Mouse (Mus musculus): Measurements from ENCODE around the gene Slain2.

Gene Slain2

GRCm38 (mm10) chr5:72913648-72914557 lies at the start of gene Slain2:
Gene Slain2, plus strand, starts transcription at chr5:72914304.
- peak; percentile 83 for DNase-seq (ENCODE audit: low spot score)

GRCm38 (mm10) chr5:72864654-72865178 lies 49.4 kb upstream of the Slain2 start:
- no peak for DNase-seq (ENCODE audit: low spot score)

GRCm38 (mm10) chr5:72866260-72866905 lies 47.7 kb upstream of the Slain2 start:
- no peak for DNase-seq (ENCODE audit: low spot score)

DNA sequence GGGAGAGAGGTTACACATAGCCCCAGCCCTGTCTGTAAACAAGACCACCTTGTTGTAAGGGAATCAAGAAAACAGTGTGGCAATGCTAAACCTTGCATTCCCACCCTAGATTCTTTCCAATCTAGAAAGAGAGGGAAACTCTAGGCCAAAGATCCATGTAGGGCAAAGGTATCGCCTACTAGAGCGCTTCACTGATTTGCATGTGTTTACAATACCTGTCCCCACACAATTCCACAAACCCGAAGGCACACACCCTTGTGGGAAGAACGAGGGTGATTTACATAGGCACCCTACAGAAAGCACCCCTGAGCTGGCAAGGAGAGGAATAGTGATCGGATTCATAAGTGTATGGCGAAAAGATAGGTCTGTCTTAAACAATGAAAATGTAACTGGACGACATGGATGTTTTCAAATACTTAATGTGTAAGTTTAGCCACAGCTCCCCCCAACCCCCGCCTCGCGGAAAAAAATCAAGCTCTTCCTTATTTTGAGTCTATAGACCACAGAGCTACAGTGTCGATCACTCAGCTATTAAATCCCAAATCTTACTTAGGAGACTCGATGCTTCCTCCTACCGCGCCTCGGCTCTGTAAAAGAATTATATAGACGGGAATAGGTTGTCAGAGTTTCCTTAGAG lies 47.0 kb upstream of the Slain2 start:
- DNase-seq (ENCODE audit: low spot score) = no peak

DNA sequence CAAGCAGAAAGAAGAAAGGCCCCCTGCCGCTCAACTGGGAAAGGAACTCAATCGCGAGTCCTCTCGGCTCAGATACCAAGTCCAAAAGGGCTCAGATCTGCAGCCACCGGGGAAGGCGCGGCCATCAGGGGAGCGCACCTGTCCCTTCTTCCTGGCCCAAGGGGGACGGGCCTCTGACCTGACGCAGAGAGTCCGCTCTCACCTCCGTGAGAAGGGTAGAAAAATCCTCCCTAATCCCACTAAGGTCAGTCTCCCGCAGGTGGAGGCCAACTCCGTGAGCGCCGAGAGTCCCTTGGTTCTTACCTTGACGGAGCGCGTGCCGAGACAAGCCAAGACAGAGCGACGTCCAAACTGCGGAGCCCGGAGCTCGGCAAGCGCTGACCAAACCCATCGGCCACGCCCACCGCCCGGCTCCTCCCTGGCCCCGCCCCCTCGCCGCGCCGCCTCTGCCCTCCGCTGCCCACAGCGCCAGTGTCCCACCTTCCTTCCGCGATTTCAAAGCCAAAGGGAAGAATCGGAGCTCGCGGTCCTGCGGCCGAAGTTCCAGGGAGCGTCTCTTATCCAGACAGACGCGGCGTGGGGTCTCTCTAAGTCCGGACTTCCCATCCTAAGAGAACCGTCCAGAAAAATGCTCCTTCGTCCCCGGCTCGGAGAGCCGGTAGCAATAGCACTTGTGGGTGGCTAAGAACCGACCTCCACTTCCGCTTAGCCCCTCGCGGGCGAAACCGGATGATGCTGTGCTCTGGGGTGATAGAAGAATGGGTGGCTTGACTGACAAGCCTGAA lies 45.8 kb upstream of the Slain2 start, which contains the start of gene Tec:
Gene Tec, minus strand, starts transcription at position 393 of the 785 bp plus-strand sequence.
- peak; percentile 48 for DNase-seq (ENCODE audit: low spot score)

DNA sequence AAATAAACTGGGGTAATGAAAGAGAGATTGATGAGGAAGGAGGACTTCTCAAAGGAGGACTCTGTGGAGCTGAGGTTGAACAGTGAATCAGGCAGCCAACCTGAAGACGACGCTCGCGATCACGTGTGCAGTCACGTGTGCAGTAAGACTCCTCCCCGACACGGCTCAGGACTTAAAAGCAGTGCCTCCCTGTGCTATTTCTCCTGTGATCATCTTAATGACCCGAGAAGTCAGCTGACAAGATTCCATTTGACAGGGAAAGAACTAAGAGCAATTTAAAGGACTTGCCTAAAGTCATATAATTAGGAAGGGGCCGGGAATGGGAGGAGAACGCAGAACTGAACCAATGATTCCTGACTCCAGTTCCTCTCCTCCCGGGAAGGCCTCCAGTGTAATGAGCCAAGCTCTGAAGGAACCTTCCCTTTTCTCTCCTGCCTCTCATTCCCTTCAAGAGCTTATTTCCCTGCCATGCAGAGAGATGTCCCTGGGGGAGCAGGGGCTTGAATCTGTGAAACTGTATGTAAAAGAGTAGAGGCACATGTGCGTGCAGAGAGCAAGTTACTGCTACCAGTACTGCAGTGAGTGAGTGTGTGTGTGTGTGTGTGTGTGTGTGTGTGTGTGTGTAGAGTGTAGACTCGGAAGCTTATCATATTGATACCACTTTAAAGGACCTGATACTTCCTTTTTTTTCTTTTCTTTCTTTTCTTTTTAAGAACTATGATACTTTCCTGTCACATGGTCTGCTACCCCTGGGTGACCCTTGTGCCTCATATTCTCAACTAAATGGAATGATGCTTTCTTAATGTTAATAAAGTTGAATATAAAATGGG lies 44.1 kb upstream of the Slain2 start:
- no peak for DNase-seq (ENCODE audit: low spot score)

DNA sequence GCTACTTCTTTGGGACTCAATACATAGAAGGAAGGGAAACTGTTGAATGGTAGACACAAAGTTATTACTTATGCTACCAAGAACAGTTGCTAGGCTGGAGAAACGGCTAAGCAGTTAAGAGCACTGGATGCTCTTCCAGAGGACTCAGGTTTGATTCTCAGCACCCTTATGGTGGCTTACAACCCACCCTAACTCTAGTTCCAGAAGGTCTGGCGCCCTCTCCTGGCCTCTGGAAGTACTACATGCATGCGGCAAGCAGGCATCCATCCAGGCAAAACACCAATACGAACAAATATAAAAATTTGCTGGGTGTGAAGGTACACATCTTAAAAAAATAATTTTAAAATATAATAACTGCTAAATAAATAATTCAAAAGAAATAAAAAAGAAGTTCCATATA lies 43.0 kb upstream of the Slain2 start:
- DNase-seq (ENCODE audit: low spot score) = no peak

- DNase-seq (ENCODE audit: low spot score) = no peak
Observed at GRCm38 (mm10) chr5:72879736-72880135, 34.4 kb upstream of the Slain2 start.

DNA sequence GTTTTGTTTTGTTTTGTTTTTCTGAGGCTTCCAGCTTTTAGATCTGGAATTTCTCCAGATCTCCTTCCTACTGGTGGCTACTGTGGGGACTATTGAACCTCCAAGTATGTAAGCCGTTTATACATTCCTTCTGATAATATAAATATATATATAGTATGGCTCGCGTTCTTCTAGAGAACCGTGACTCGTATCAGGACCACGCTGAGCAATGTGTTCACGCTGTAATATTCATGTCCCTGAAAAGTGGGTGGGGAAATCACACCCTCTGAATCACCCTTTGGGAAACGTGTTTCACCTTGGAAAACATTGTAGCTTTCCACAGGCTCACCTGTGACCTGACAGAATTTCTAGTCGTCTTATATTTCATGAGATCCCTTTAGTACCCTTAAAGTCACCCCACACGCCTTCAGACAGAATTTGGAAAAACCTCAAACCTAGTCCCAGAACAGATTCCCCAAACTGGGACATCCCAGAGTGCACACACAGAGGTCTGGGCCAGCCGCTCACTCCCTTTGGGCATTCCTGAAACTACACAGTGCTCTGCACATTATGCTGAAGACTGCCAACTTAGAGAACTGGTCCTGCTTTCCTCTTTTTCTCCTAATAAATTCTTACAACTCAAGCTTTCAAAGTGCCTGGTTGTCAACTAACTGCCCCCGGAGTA lies 32.2 kb upstream of the Slain2 start:
- no peak for DNase-seq (ENCODE audit: low spot score)

DNA sequence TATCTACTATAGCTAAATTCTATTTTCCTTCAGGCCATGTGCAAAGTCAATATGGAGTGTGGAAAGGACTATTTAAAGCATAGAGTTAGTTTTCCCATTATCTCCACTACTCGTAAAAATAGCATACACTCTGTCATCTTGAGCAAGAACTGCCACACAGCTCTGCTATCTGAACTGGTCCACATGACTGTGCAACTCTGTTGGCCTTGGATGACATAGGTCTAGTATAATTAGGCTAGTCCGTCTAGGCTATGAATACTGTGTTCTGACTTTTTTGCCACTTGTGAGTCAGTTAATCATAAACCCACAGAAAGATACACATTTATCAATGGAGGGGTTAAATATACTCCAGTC lies 31.7 kb upstream of the Slain2 start:
- no peak for DNase-seq (ENCODE audit: low spot score)

DNA sequence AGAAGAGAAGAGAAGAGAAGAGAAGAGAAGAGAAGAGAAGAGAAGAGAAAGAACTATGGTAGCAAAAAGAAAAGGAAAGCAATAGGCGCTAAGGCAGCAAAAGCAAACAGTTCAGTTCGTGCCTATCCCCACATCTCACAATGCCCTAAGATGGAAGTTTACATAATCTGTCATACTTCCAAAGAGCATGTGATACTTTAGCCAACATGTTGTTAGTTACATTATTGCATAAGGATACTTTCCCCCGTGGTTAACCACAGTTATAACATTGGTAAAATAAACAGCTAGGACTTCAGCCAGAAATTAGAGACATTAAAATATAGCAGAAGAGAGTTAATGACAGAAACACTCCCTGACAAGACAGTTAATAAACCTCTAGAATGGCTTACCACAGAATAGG lies 30.4 kb upstream of the Slain2 start:
- no peak for DNase-seq (ENCODE audit: low spot score)

- DNase-seq (ENCODE audit: low spot score) = no peak
Observed at GRCm38 (mm10) chr5:72886458-72887222, 27.5 kb upstream of the Slain2 start.

DNA sequence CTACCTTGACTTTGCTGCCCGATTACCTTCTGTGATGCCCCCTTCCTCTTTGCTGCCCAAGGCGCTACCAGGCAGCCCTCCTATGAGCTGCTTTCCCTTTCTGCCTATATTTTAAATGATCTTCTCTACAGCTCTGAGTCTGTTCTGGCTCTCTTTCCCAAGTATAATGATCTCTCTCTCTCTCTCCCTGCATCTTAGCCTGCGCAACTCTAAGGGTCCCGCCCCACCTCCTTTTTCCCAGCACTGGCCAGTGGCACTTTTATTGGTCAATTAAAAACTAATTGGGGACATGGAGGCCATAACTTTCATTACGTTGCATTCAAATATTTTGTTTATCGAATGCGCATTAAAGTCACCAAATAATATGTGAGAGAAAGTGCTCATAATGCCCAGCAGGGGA lies 25.8 kb upstream of the Slain2 start:
- DNase-seq (ENCODE audit: low spot score) = no peak

DNA sequence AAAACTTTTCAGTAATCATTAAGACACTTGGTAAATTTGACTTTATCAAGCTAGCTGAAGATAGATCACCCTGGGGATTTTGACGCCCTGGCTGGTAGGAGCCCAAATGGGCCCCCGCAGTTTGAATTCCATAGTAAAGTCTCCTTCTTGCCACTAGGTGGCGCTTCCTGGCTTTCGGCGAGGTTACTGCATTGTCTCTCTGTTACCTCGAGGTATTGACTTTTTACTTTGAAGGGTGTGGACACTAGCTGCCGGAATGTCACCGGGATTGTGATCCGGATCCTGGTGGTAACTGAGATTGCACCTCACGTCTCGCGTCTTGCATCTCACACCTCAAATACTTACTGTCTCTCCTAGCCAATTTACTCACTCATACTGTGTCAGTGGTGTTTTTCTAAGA lies 22.6 kb upstream of the Slain2 start:
- no peak for DNase-seq (ENCODE audit: low spot score)

GRCm38 (mm10) chr5:72893987-72894386 lies 20.1 kb upstream of the Slain2 start:
- DNase-seq (ENCODE audit: low spot score) = no peak

DNA sequence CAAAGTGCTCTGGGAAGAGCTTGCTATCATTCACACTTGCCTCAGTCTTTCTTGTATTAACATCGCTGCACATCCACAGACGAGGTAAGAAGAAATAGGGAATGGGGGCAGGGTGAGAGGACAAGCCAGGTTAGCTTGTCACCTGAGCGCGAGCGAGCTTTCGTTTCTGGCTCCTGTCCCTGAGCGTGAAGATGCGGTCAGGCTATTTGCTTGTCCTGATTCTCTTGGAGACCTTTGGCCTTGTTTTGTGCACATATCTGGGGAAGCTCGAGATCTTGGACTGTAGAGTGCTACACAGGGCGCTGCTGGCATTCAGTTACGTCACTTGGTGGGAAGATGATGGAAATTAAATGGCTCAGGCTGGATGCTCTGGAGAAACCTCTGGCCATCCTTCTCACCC lies 18.8 kb upstream of the Slain2 start:
- no peak for DNase-seq (ENCODE audit: low spot score)

- DNase-seq (ENCODE audit: low spot score) = no peak
Observed at GRCm38 (mm10) chr5:72896478-72897279, 17.4 kb upstream of the Slain2 start.

DNA sequence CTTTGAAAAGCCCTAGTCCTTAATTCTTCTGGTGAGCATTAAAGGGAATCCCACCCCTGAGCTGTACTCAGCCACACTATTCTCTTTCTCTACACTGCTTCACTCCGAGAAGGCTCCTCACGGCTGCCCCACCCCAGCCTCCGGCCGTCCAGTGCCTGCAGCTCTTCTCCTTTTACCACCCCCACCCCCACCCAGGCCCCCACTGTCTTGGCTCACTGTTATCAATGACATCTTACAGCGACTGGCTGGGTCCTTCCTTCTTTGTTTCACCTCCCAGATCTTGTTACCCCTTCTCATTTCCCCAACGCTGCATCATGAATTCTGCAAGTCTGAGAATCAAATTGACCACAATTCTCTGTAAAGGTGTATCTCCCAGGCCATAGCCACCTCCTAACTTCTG lies 16.1 kb upstream of the Slain2 start:
- no peak for DNase-seq (ENCODE audit: low spot score)

- DNase-seq (ENCODE audit: low spot score) = no peak
Observed at GRCm38 (mm10) chr5:72899255-72899654, 14.8 kb upstream of the Slain2 start.

Data from left cerebral cortex, adult 11 months (tissue).